Mouse (Mus musculus): ENCODE measurements at regions not wholly inside any gene's neighbourhood (a gene's known extent, or its start where the extent isn't known, plus 50 kb on each side); places are given as distances from the start of the nearest gene placed in this dataset.

DNA sequence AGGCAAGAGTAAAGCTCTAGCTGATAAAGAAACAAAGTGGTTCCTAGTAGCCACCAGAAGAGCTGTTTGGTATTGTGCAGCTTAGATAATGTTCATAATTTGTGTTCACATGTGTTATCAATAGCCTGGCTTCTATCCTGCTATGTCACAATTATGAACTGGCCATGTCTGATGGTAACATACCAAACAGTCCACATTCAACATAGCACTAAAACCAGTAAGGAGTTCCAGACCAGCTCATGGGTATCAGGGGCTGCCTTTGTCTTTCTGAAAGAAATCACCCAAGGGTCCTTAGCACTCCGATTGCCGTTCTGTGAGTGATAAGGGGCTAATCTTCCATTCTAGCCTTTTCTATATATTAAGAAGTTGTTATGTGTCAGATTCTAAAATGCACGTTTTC is 58.7 kb upstream of the Nampt start:
- Histone ChIP-seq H3K4me2 (ENCODE audit: low read depth, low read length) (no peak overlapping the region), H3K4me1 (ENCODE audit: control insufficient read depth, insufficient read depth, low read length) (no peaks in the 10 kb centered on the region), H3K9me3 (ENCODE audit: control insufficient read depth, low read length) (no peaks in the 10 kb centered on the region), H3K4me3 (ENCODE audit: low read depth, low read length) (no peak overlapping the region), H3K9ac (replicated peaks; ENCODE audit: low read depth, low read length) (no peak overlapping the region), H3K27ac (ENCODE audit: low read depth, low read length) (no peak overlapping the region), H3K36me3 (ENCODE audit: control insufficient read depth, insufficient read depth, low read length) (no peaks in the 10 kb centered on the region), H3K27me3 (ENCODE audit: control insufficient read depth, insufficient read depth, low read length) (no peaks in the 10 kb centered on the region)
- WGBS: 92% methylated on average over 3 of the region's 3 CpGs
- ATAC-seq (ENCODE audit: low read depth): no peak

GRCm38 (mm10) chr12:32761055-32761454 is 58.3 kb upstream of the Nampt start:
- H3K4me3 ChIP-seq (ENCODE audit: low read depth, low read length): no peak overlapping the region
- no peaks in the 10 kb centered on the region for H3K9me3 ChIP-seq (ENCODE audit: control insufficient read depth, low read length)
- no peak overlapping the region for H3K27ac ChIP-seq (ENCODE audit: low read depth, low read length)
- no peaks in the 10 kb centered on the region for H3K4me1 ChIP-seq (ENCODE audit: control insufficient read depth, insufficient read depth, low read length)
- no peaks in the 10 kb centered on the region for H3K36me3 ChIP-seq (ENCODE audit: control insufficient read depth, insufficient read depth, low read length)
- H3K27me3 ChIP-seq (ENCODE audit: control insufficient read depth, insufficient read depth, low read length): no peaks in the 10 kb centered on the region
- no peak overlapping the region for H3K9ac ChIP-seq (replicated peaks; ENCODE audit: low read depth, low read length)
- 75% methylated on average over 3 of the region's 3 CpGs for WGBS
- H3K4me2 ChIP-seq (ENCODE audit: low read depth, low read length): no peak overlapping the region
- no peak for ATAC-seq (ENCODE audit: low read depth)

- 85% methylated on average over 3 of the region's 3 CpGs for WGBS
- Histone ChIP-seq H3K36me3 (ENCODE audit: control insufficient read depth, insufficient read depth, low read length) (no peaks in the 10 kb centered on the region), H3K9me3 (ENCODE audit: control insufficient read depth, low read length) (no peaks in the 10 kb centered on the region), H3K9ac (replicated peaks; ENCODE audit: low read depth, low read length) (no peak overlapping the region), H3K27ac (ENCODE audit: low read depth, low read length) (no peak overlapping the region), H3K4me1 (ENCODE audit: control insufficient read depth, insufficient read depth, low read length) (no peaks in the 10 kb centered on the region), H3K4me3 (ENCODE audit: low read depth, low read length) (no peak overlapping the region), H3K4me2 (ENCODE audit: low read depth, low read length) (no peak overlapping the region), H3K27me3 (ENCODE audit: control insufficient read depth, insufficient read depth, low read length) (no peaks in the 10 kb centered on the region)
- no peak for ATAC-seq (ENCODE audit: low read depth)
These were observed 55.1 kb upstream of the Nampt start for GRCm38 (mm10) chr12:32764271-32764670.

DNA sequence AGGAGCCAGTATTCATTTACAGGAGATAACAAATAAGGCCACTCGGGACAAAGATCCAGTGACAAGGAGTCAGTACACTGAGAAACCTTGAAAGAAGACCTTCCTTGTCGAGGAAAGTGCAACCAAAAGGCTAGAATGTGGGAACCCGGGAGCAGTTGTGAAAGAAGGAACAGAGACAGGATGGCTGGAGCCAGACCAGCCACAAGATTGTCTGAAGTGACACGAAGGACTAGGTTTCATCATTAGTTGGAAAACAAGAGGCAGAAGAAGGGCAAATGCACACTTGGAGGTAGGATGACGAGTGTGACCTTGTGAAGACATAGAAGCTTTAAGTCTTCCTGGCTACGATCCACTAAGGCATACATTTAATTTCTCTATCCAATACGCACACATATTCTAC is 54.6 kb upstream of the Nampt start:
- 87% methylated on average over 7 of the region's 7 CpGs for WGBS

GRCm38 (mm10) chr12:32765861-32766260 is 53.5 kb upstream of the Nampt start:
- ATAC-seq (ENCODE audit: low read depth): no peak
- Histone ChIP-seq H3K9me3 (ENCODE audit: control insufficient read depth, low read length) (no peaks in the 10 kb centered on the region), H3K27me3 (ENCODE audit: control insufficient read depth, insufficient read depth, low read length) (no peaks in the 10 kb centered on the region), H3K4me2 (ENCODE audit: low read depth, low read length) (no peak overlapping the region), H3K9ac (replicated peaks; ENCODE audit: low read depth, low read length) (no peak overlapping the region), H3K36me3 (ENCODE audit: control insufficient read depth, insufficient read depth, low read length) (no peaks in the 10 kb centered on the region), H3K4me1 (ENCODE audit: control insufficient read depth, insufficient read depth, low read length) (no peaks in the 10 kb centered on the region), H3K27ac (ENCODE audit: low read depth, low read length) (no peak overlapping the region), H3K4me3 (ENCODE audit: low read depth, low read length) (no peak overlapping the region)

More for the DNA sequence above, 54.6 kb upstream of the Nampt start:
- ATAC-seq (ENCODE audit: low read depth): no peak
- no peaks in the 10 kb centered on the region for H3K4me1 ChIP-seq (ENCODE audit: control insufficient read depth, insufficient read depth, low read length)
- no peak overlapping the region for H3K4me3 ChIP-seq (ENCODE audit: low read depth, low read length)
- H3K27ac ChIP-seq (ENCODE audit: low read depth, low read length): no peak overlapping the region
- H3K27me3 ChIP-seq (ENCODE audit: control insufficient read depth, insufficient read depth, low read length): no peaks in the 10 kb centered on the region
- H3K9ac ChIP-seq (replicated peaks; ENCODE audit: low read depth, low read length): no peak overlapping the region
- no peaks in the 10 kb centered on the region for H3K9me3 ChIP-seq (ENCODE audit: control insufficient read depth, low read length)
- no peak overlapping the region for H3K4me2 ChIP-seq (ENCODE audit: low read depth, low read length)
- H3K36me3 ChIP-seq (ENCODE audit: control insufficient read depth, insufficient read depth, low read length): no peaks in the 10 kb centered on the region

- H3K36me3 ChIP-seq (ENCODE audit: control insufficient read depth, insufficient read depth, low read length): no peaks in the 10 kb centered on the region
- no peaks in the 10 kb centered on the region for H3K9me3 ChIP-seq (ENCODE audit: control insufficient read depth, low read length)
- no peak overlapping the region for H3K9ac ChIP-seq (replicated peaks; ENCODE audit: low read depth, low read length)
- H3K4me3 ChIP-seq (ENCODE audit: low read depth, low read length): no peak overlapping the region
- no peak overlapping the region for H3K27ac ChIP-seq (ENCODE audit: low read depth, low read length)
- no peak overlapping the region for H3K4me2 ChIP-seq (ENCODE audit: low read depth, low read length)
- H3K4me1 ChIP-seq (ENCODE audit: control insufficient read depth, insufficient read depth, low read length): no peaks in the 10 kb centered on the region
- H3K27me3 ChIP-seq (ENCODE audit: control insufficient read depth, insufficient read depth, low read length): no peaks in the 10 kb centered on the region
- ATAC-seq (ENCODE audit: low read depth): no peak
- WGBS: 87% methylated on average over 3 of the region's 3 CpGs
These were observed 52.8 kb upstream of the Nampt start for GRCm38 (mm10) chr12:32766575-32766974.

GRCm38 (mm10) chr12:32767206-32768081 is 51.9 kb upstream of the Nampt start:
- Histone ChIP-seq H3K4me1 (ENCODE audit: control insufficient read depth, insufficient read depth, low read length) (no peaks in the 10 kb centered on the region), H3K4me2 (ENCODE audit: low read depth, low read length) (no peak overlapping the region), H3K9me3 (ENCODE audit: control insufficient read depth, low read length) (no peaks in the 10 kb centered on the region), H3K36me3 (ENCODE audit: control insufficient read depth, insufficient read depth, low read length) (no peaks in the 10 kb centered on the region), H3K4me3 (ENCODE audit: low read depth, low read length) (no peak overlapping the region), H3K9ac (replicated peaks; ENCODE audit: low read depth, low read length) (no peak overlapping the region), H3K27ac (ENCODE audit: low read depth, low read length) (no peak overlapping the region), H3K27me3 (ENCODE audit: control insufficient read depth, insufficient read depth, low read length) (no peaks in the 10 kb centered on the region)
- WGBS: 91% methylated on average over 7 of the region's 7 CpGs
- ATAC-seq (ENCODE audit: low read depth): no peak

GRCm38 (mm10) chr12:32768082-32768743 is 51.1 kb upstream of the Nampt start:
- no peaks in the 10 kb centered on the region for H3K9me3 ChIP-seq (ENCODE audit: control insufficient read depth, low read length)
- H3K27me3 ChIP-seq (ENCODE audit: control insufficient read depth, insufficient read depth, low read length): no peaks in the 10 kb centered on the region
- H3K4me2 ChIP-seq (ENCODE audit: low read depth, low read length): no peak overlapping the region
- WGBS: 80% methylated on average over 3 of the region's 3 CpGs
- H3K36me3 ChIP-seq (ENCODE audit: control insufficient read depth, insufficient read depth, low read length): no peaks in the 10 kb centered on the region
- H3K27ac ChIP-seq (ENCODE audit: low read depth, low read length): no peak overlapping the region
- no peak overlapping the region for H3K9ac ChIP-seq (replicated peaks; ENCODE audit: low read depth, low read length)
- no peaks in the 10 kb centered on the region for H3K4me1 ChIP-seq (ENCODE audit: control insufficient read depth, insufficient read depth, low read length)
- no peak overlapping the region for H3K4me3 ChIP-seq (ENCODE audit: low read depth, low read length)
- no peak for ATAC-seq (ENCODE audit: low read depth)

GRCm38 (mm10) chr12:32768744-32769535 is 50.4 kb upstream of the Nampt start:
- no peak for ATAC-seq (ENCODE audit: low read depth)
- H3K4me1 ChIP-seq (ENCODE audit: control insufficient read depth, insufficient read depth, low read length): no peaks in the 10 kb centered on the region
- H3K36me3 ChIP-seq (ENCODE audit: control insufficient read depth, insufficient read depth, low read length): no peaks in the 10 kb centered on the region
- no peak overlapping the region for H3K4me3 ChIP-seq (ENCODE audit: low read depth, low read length)
- no peaks in the 10 kb centered on the region for H3K27me3 ChIP-seq (ENCODE audit: control insufficient read depth, insufficient read depth, low read length)
- WGBS: 82% methylated on average over 3 of the region's 3 CpGs
- H3K27ac ChIP-seq (ENCODE audit: low read depth, low read length): no peak overlapping the region
- no peaks in the 10 kb centered on the region for H3K9me3 ChIP-seq (ENCODE audit: control insufficient read depth, low read length)
- H3K9ac ChIP-seq (replicated peaks; ENCODE audit: low read depth, low read length): no peak overlapping the region
- no peak overlapping the region for H3K4me2 ChIP-seq (ENCODE audit: low read depth, low read length)

All from neural tube, embryonic 14.5 days (tissue).